Mouse (Mus musculus): Measurements from ENCODE around the gene Lsg1. TPM values are rescaled to one million over a fixed set of nuclear protein-coding genes. Genes with fewer than 3 reads are reported as not detected.

The Lsg1 gene
- polyA plus RNA-seq, 1 experiment from 2014 or later, result 23.1 TPM

GRCm38 (mm10) chr16:30539433-30539832, 48.0 kb downstream of the Lsg1 start:
- Histone ChIP-seq H3K9me3 (ENCODE audit: control insufficient read depth) (no peaks in the 10 kb centered on the region), H3K4me1 (replicated peaks; ENCODE audit: control insufficient read depth, insufficient read depth, low read length) (no peaks in the 10 kb centered on the region), H3K9ac (ENCODE audit: low read depth, low read length) (no peak overlapping the region), H3K27me3 (replicated peaks; ENCODE audit: control insufficient read depth, insufficient read depth, low read length) (no peaks in the 10 kb centered on the region), H3K36me3 (ENCODE audit: control insufficient read depth, insufficient read depth) (no peaks in the 10 kb centered on the region), H3K4me3 (ENCODE audit: low read depth, low read length) (no peak overlapping the region), H3K27ac (ENCODE audit: low read depth, low read length) (no peak overlapping the region), H3K4me2 (replicated peaks; ENCODE audit: low read depth) (no peak overlapping the region)
- ATAC-seq, result no peak
- peak; percentile 90 for TF ChIP-seq CTCF (IDR thresholded peaks at IDR 0.05; ENCODE audit: low read depth)
- WGBS, result 32% methylated on average over 10 of the region's 10 CpGs

GRCm38 (mm10) chr16:30535075-30535474, 52.3 kb downstream of the Lsg1 start:
- no peak for ATAC-seq
- WGBS, result 88% methylated on average over 1 of the region's 1 CpGs
- no peaks in the 10 kb centered on the region for H3K36me3 ChIP-seq (ENCODE audit: control insufficient read depth, insufficient read depth)

GRCm38 (mm10) chr16:30533592-30533991, 53.8 kb downstream of the Lsg1 start:
- Histone ChIP-seq H3K4me3 (ENCODE audit: low read depth, low read length) (no peak overlapping the region), H3K4me2 (replicated peaks; ENCODE audit: low read depth) (no peak overlapping the region), H3K9me3 (ENCODE audit: control insufficient read depth) (no peaks in the 10 kb centered on the region), H3K9ac (ENCODE audit: low read depth, low read length) (no peak overlapping the region), H3K36me3 (ENCODE audit: control insufficient read depth, insufficient read depth) (no peaks in the 10 kb centered on the region), H3K4me1 (replicated peaks; ENCODE audit: control insufficient read depth, insufficient read depth, low read length) (0 out of 2 replicates have a peak, but pooled peaks cover 3% of the 10 kb centered on the region), H3K27ac (ENCODE audit: low read depth, low read length) (no peak overlapping the region), H3K27me3 (replicated peaks; ENCODE audit: control insufficient read depth, insufficient read depth, low read length) (no peaks in the 10 kb centered on the region)
- WGBS, result 67% methylated on average over 4 of the region's 4 CpGs
- TF ChIP-seq CTCF (IDR thresholded peaks at IDR 0.05; ENCODE audit: low read depth), result no peak
- no peak for ATAC-seq

More at GRCm38 (mm10) chr16:30535075-30535474, 52.3 kb downstream of the Lsg1 start:
- Histone ChIP-seq H3K27ac (ENCODE audit: low read depth, low read length) (no peak overlapping the region), H3K9me3 (ENCODE audit: control insufficient read depth) (no peaks in the 10 kb centered on the region), H3K4me2 (replicated peaks; ENCODE audit: low read depth) (no peak overlapping the region), H3K4me1 (replicated peaks; ENCODE audit: control insufficient read depth, insufficient read depth, low read length) (0 out of 2 replicates have a peak, but pooled peaks cover 3% of the 10 kb centered on the region), H3K9ac (ENCODE audit: low read depth, low read length) (no peak overlapping the region), H3K4me3 (ENCODE audit: low read depth, low read length) (no peak overlapping the region), H3K27me3 (replicated peaks; ENCODE audit: control insufficient read depth, insufficient read depth, low read length) (no peaks in the 10 kb centered on the region)
- no peak for TF ChIP-seq CTCF (IDR thresholded peaks at IDR 0.05; ENCODE audit: low read depth)

- 60% methylated on average over 1 of the region's 1 CpGs for WGBS
- no peak for ATAC-seq
- TF ChIP-seq CTCF (IDR thresholded peaks at IDR 0.05; ENCODE audit: low read depth), result no peak
Observed at GRCm38 (mm10) chr16:30532929-30533328, 54.5 kb downstream of the Lsg1 start.

GRCm38 (mm10) chr16:30531761-30532406, 55.5 kb downstream of the Lsg1 start:
- 0 out of 2 replicates have a peak, but pooled peaks cover 3% of the 10 kb centered on the region for H3K4me1 ChIP-seq (replicated peaks; ENCODE audit: control insufficient read depth, insufficient read depth, low read length)
- WGBS, result 31% methylated on average over 20 of the region's 20 CpGs
- peak; percentile 93 for TF ChIP-seq CTCF (IDR thresholded peaks at IDR 0.05; ENCODE audit: low read depth)
- H3K9ac ChIP-seq (ENCODE audit: low read depth, low read length), result no peak overlapping the region
- no peak overlapping the region for H3K4me3 ChIP-seq (ENCODE audit: low read depth, low read length)
- no peak overlapping the region for H3K27ac ChIP-seq (ENCODE audit: low read depth, low read length)
- H3K9me3 ChIP-seq (ENCODE audit: control insufficient read depth), result no peaks in the 10 kb centered on the region
- no peaks in the 10 kb centered on the region for H3K27me3 ChIP-seq (replicated peaks; ENCODE audit: control insufficient read depth, insufficient read depth, low read length)
- H3K4me2 ChIP-seq (replicated peaks; ENCODE audit: low read depth), result no peak overlapping the region
- no peaks in the 10 kb centered on the region for H3K36me3 ChIP-seq (ENCODE audit: control insufficient read depth, insufficient read depth)
- no peak for ATAC-seq

More at GRCm38 (mm10) chr16:30532929-30533328, 54.5 kb downstream of the Lsg1 start:
- Histone ChIP-seq H3K27me3 (replicated peaks; ENCODE audit: control insufficient read depth, insufficient read depth, low read length) (no peaks in the 10 kb centered on the region), H3K4me3 (ENCODE audit: low read depth, low read length) (no peak overlapping the region), H3K9me3 (ENCODE audit: control insufficient read depth) (no peaks in the 10 kb centered on the region), H3K9ac (ENCODE audit: low read depth, low read length) (no peak overlapping the region), H3K4me2 (replicated peaks; ENCODE audit: low read depth) (no peak overlapping the region), H3K4me1 (replicated peaks; ENCODE audit: control insufficient read depth, insufficient read depth, low read length) (0 out of 2 replicates have a peak, but pooled peaks cover 3% of the 10 kb centered on the region), H3K27ac (ENCODE audit: low read depth, low read length) (no peak overlapping the region), H3K36me3 (ENCODE audit: control insufficient read depth, insufficient read depth) (no peaks in the 10 kb centered on the region)

GRCm38 (mm10) chr16:30530815-30531214, 56.6 kb downstream of the Lsg1 start:
- Histone ChIP-seq H3K27me3 (replicated peaks; ENCODE audit: control insufficient read depth, insufficient read depth, low read length) (no peaks in the 10 kb centered on the region), H3K4me1 (replicated peaks; ENCODE audit: control insufficient read depth, insufficient read depth, low read length) (0 out of 2 replicates have a peak, but pooled peaks cover 3% of the 10 kb centered on the region), H3K4me2 (replicated peaks; ENCODE audit: low read depth) (no peak overlapping the region), H3K27ac (ENCODE audit: low read depth, low read length) (no peak overlapping the region), H3K4me3 (ENCODE audit: low read depth, low read length) (no peak overlapping the region), H3K9ac (ENCODE audit: low read depth, low read length) (no peak overlapping the region), H3K9me3 (ENCODE audit: control insufficient read depth) (no peaks in the 10 kb centered on the region), H3K36me3 (ENCODE audit: control insufficient read depth, insufficient read depth) (no peaks in the 10 kb centered on the region)
- 0 out of 2 replicates have a peak, but pooled peaks have one; percentile 18 for ATAC-seq
- 55% methylated on average over 4 of the region's 4 CpGs for WGBS
- peak; percentile 71 for TF ChIP-seq CTCF (IDR thresholded peaks at IDR 0.05; ENCODE audit: low read depth)

All from intestine, postnatal 0 days (tissue).